Mouse (Mus musculus): ENCODE data around the gene Adprh.

The Adprh gene

GRCm38 (mm10) chr16:38443721-38444464, 8.6 kb downstream of the Adprh start:
- no peak for DNase-seq (ENCODE audit: low spot score)

GRCm38 (mm10) chr16:38442216-38442615, 10.3 kb downstream of the Adprh start:
- no peak for DNase-seq (ENCODE audit: low spot score)

- DNase-seq (ENCODE audit: low spot score): no peak
These were observed 10.9 kb downstream of the Adprh start for GRCm38 (mm10) chr16:38441611-38442010.

GRCm38 (mm10) chr16:38440403-38440802, 12.1 kb downstream of the Adprh start:
- no peak for DNase-seq (ENCODE audit: low spot score)

GRCm38 (mm10) chr16:38439190-38439589, 13.3 kb downstream of the Adprh start:
- no peak for DNase-seq (ENCODE audit: low spot score)

- DNase-seq (ENCODE audit: low spot score): no peak
These were observed 18.2 kb downstream of the Adprh start for GRCm38 (mm10) chr16:38434295-38434795.

- no peak for DNase-seq (ENCODE audit: low spot score)
These were observed 19.0 kb downstream of the Adprh start for GRCm38 (mm10) chr16:38433514-38433913.

- no peak for DNase-seq (ENCODE audit: low spot score)
These were observed 19.7 kb downstream of the Adprh start, which contains the start of gene Pla1a for GRCm38 (mm10) chr16:38432498-38433425. TSS of gene Pla1a (minus strand) at chr16:38433145.

- DNase-seq (ENCODE audit: low spot score): no peak
These were observed 20.9 kb downstream of the Adprh start for GRCm38 (mm10) chr16:38431446-38432185.

GRCm38 (mm10) chr16:38425799-38426198, 26.7 kb downstream of the Adprh start:
- no peak for DNase-seq (ENCODE audit: low spot score)

- no peak for DNase-seq (ENCODE audit: low spot score)
These were observed 27.1 kb downstream of the Adprh start for GRCm38 (mm10) chr16:38425374-38425773.

GRCm38 (mm10) chr16:38414953-38415352, 37.5 kb downstream of the Adprh start:
- DNase-seq (ENCODE audit: low spot score): no peak

GRCm38 (mm10) chr16:38408416-38408815, 44.1 kb downstream of the Adprh start:
- DNase-seq (ENCODE audit: low spot score): no peak

- no peak for DNase-seq (ENCODE audit: low spot score)
These were observed 44.9 kb downstream of the Adprh start for GRCm38 (mm10) chr16:38407584-38407983.

GRCm38 (mm10) chr16:38406708-38407107, 45.8 kb downstream of the Adprh start:
- DNase-seq (ENCODE audit: low spot score): no peak

- DNase-seq (ENCODE audit: low spot score): no peak
These were observed 46.2 kb downstream of the Adprh start for GRCm38 (mm10) chr16:38406293-38406692.

- no peak for DNase-seq (ENCODE audit: low spot score)
These were observed 48.9 kb downstream of the Adprh start for GRCm38 (mm10) chr16:38403639-38404038.

GRCm38 (mm10) chr16:38401468-38401867, 51.0 kb downstream of the Adprh start:
- DNase-seq (ENCODE audit: low spot score): no peak

- DNase-seq (ENCODE audit: low spot score): no peak
These were observed 52.1 kb downstream of the Adprh start for GRCm38 (mm10) chr16:38400311-38400960.

- peak; percentile 19 for DNase-seq (ENCODE audit: low spot score)
These were observed 52.8 kb downstream of the Adprh start for GRCm38 (mm10) chr16:38399531-38400231.

- DNase-seq (ENCODE audit: low spot score): no peak
These were observed 53.4 kb downstream of the Adprh start for GRCm38 (mm10) chr16:38399076-38399475.
